Mouse (Mus musculus) liver, adult 2 months (tissue): ENCODE data around the gene Lef1. TPM values are rescaled to one million over a fixed set of nuclear protein-coding genes. Genes with fewer than 3 reads are reported as not detected.

ENCODE experiments used
- DNase-seq: peaks from one replicate; pipeline ENCODE4 v3.0.0-alpha.2; 2011; ENCODE audit warnings: low read depth, low spot score; ENCODE audit errors: extremely low read depth
- H3K27ac ChIP-seq: fragments of 200-500 bp; replicated peaks from 2 replicates; pipeline ENCODE4 v1.5.1; 2012; ENCODE audit warnings: low read depth, mild to moderate bottlenecking, control low read depth, inconsistent platforms, low read length; ENCODE audit not compliant: insufficient read depth
- H3K27me3 ChIP-seq: fragments of 200-500 bp; 2 replicates; pipeline ENCODE4 v1.6.1; 2012; ENCODE audit warnings: mild to moderate bottlenecking, moderate library complexity, low read length, inconsistent platforms; ENCODE audit not compliant: control insufficient read depth, insufficient read depth
- H3K36me3 ChIP-seq: fragments of 200-500 bp; 2 replicates; pipeline ENCODE4 v1.6.1; 2012; ENCODE audit warnings: low read length, inconsistent platforms; ENCODE audit not compliant: control insufficient read depth, insufficient read depth
- H3K4me1 ChIP-seq: fragments of 200-500 bp; 2 replicates; pipeline ENCODE4 v1.6.1; 2011; ENCODE audit warnings: low read length; ENCODE audit not compliant: control insufficient read depth, insufficient read depth
- H3K4me3 ChIP-seq: fragments of 200-500 bp; 2 replicates; pipeline ENCODE4 v1.5.1; 2011; ENCODE audit warnings: low read depth, mild to moderate bottlenecking, control low read depth, low read length, moderate library complexity; ENCODE audit not compliant: insufficient read depth
- H3K79me2 ChIP-seq: fragments of 200-500 bp; 2 replicates; pipeline ENCODE4 v1.6.1; 2012; ENCODE audit warnings: inconsistent platforms, mild to moderate bottlenecking, low read length, moderate library complexity; ENCODE audit not compliant: control insufficient read depth, insufficient read depth
- H3K9ac ChIP-seq: fragments of 200-500 bp; 2 replicates; pipeline ENCODE4 v1.6.1; 2012; ENCODE audit warnings: low read depth, mild to moderate bottlenecking, control low read depth, inconsistent platforms, low read length
- CTCF ChIP-seq: fragments of 200-500 bp; IDR thresholded peaks from 2 replicates; pipeline ENCODE4 v1.5.1; 2011; ENCODE audit warnings: low read depth, low read length, control low read depth
- POLR2A ChIP-seq: fragments of 200-500 bp; IDR thresholded peaks from 2 replicates; pipeline ENCODE4 v1.6.1; 2011; ENCODE audit warnings: low read length, control low read depth; ENCODE audit not compliant: insufficient read depth; ENCODE audit errors: extremely low read depth
- WGBS: fragments of 180-500 bp; shearing (Covaris S2); methylation state at CpG from one replicate; pipeline ENCODE4 v1.1.7; 2018; 5-methylcytosine and 5-hydroxymethylcytosine counted together
- polyA plus RNA-seq: library from polyadenylated mRNA; depleted of rRNA; stranded (reverse); fragments of >200 nt; gene quantifications from 2 replicates; pipeline ENCODE4 v1.2.3, GENCODE M21; 2012
- total RNA-seq: library from RNA; depleted of rRNA; stranded (reverse); fragments of >200 nt; gene quantifications from 2 replicates; pipeline ENCODE4 v1.2.3, GENCODE M21; 2014

Gene Lef1
- total and polyA plus RNA-seq, 2 experiments: 0.37 to 0.45 TPM

- Histone ChIP-seq H3K36me3 (no peaks in the 10 kb centered on the region), H3K9ac (no peak overlapping the region), H3K79me2 (no peaks in the 10 kb centered on the region), H3K27me3 (peaks cover 7% of the 10 kb centered on the region), H3K27ac (no peak overlapping the region), H3K4me1 (no peaks in the 10 kb centered on the region), H3K4me3 (no peak overlapping the region)
- DNase-seq: no peak
- WGBS: 91% methylated on average over 15 of the region's 15 CpGs
- TF ChIP-seq POLR2A (no peak), CTCF (no peak)
Observed at GRCm38 (mm10) chr3:131117352-131117751, 7.1 kb downstream of the Lef1 start.

GRCm38 (mm10) chr3:131117883-131118282 lies 7.6 kb downstream of the Lef1 start:
- no peaks in the 10 kb centered on the region for H3K79me2 ChIP-seq
- no peaks in the 10 kb centered on the region for H3K4me1 ChIP-seq
- no peaks in the 10 kb centered on the region for H3K36me3 ChIP-seq
- no peak overlapping the region for H3K4me3 ChIP-seq
- DNase-seq: no peak
- H3K27ac ChIP-seq: no peak overlapping the region
- 74% methylated on average over 3 of the region's 3 CpGs for WGBS
- H3K27me3 ChIP-seq: 0 out of 2 replicates have a peak, but pooled peaks cover 4% of the 10 kb centered on the region
- H3K9ac ChIP-seq: no peak overlapping the region
- TF ChIP-seq POLR2A (no peak), CTCF (no peak)

- 0 out of 2 replicates have a peak, but pooled peaks cover 4% of the 10 kb centered on the region for H3K27me3 ChIP-seq
Observed at GRCm38 (mm10) chr3:131119435-131119834, 9.2 kb downstream of the Lef1 start.

GRCm38 (mm10) chr3:131123501-131123900 lies 13.2 kb downstream of the Lef1 start:
- H3K4me3 ChIP-seq: no peak overlapping the region
- H3K79me2 ChIP-seq: no peaks in the 10 kb centered on the region
- TF ChIP-seq POLR2A: no peak
- TF ChIP-seq CTCF: no peak
- no peak for DNase-seq
- no peaks in the 10 kb centered on the region for H3K36me3 ChIP-seq
- H3K9ac ChIP-seq: no peak overlapping the region
- no peaks in the 10 kb centered on the region for H3K27me3 ChIP-seq
- H3K27ac ChIP-seq: no peak overlapping the region
- H3K4me1 ChIP-seq: no peaks in the 10 kb centered on the region
- WGBS: 87% methylated on average over 6 of the region's 6 CpGs

More at GRCm38 (mm10) chr3:131119435-131119834, 9.2 kb downstream of the Lef1 start:
- Histone ChIP-seq H3K79me2 (no peaks in the 10 kb centered on the region), H3K27ac (no peak overlapping the region), H3K4me1 (no peaks in the 10 kb centered on the region), H3K36me3 (no peaks in the 10 kb centered on the region), H3K4me3 (no peak overlapping the region), H3K9ac (no peak overlapping the region)
- WGBS: 72% methylated on average over 10 of the region's 10 CpGs
- DNase-seq: no peak
- TF ChIP-seq POLR2A (no peak), CTCF (no peak)

- Histone ChIP-seq H3K79me2 (no peaks in the 10 kb centered on the region), H3K4me3 (no peak overlapping the region), H3K27me3 (no peaks in the 10 kb centered on the region), H3K4me1 (no peaks in the 10 kb centered on the region), H3K27ac (no peak overlapping the region), H3K36me3 (no peaks in the 10 kb centered on the region), H3K9ac (no peak overlapping the region)
- WGBS: 91% methylated on average over 13 of the region's 13 CpGs
- DNase-seq: no peak
- no peak for TF ChIP-seq POLR2A
- TF ChIP-seq CTCF: no peak
Observed at GRCm38 (mm10) chr3:131125873-131126272, 15.6 kb downstream of the Lef1 start.

- H3K27me3 ChIP-seq: no peaks in the 10 kb centered on the region
Observed at GRCm38 (mm10) chr3:131126438-131126837, 16.2 kb downstream of the Lef1 start.

More at GRCm38 (mm10) chr3:131126438-131126837, 16.2 kb downstream of the Lef1 start:
- no peak overlapping the region for H3K27ac ChIP-seq
- H3K4me3 ChIP-seq: no peak overlapping the region
- no peaks in the 10 kb centered on the region for H3K4me1 ChIP-seq
- 57% methylated on average over 4 of the region's 4 CpGs for WGBS
- H3K79me2 ChIP-seq: no peaks in the 10 kb centered on the region
- no peak for DNase-seq
- H3K9ac ChIP-seq: no peak overlapping the region
- H3K36me3 ChIP-seq: no peaks in the 10 kb centered on the region
- TF ChIP-seq POLR2A: no peak
- no peak for TF ChIP-seq CTCF
